Mouse (Mus musculus) bone marrow macrophage, adult 2 months (primary cell): Measurements from ENCODE around the gene Avl9.

Experiments
- CTCF ChIP-seq: IDR thresholded peaks from 2 replicates; pipeline ENCODE4 v1.5.1; 2012; ENCODE audit warnings: low read depth, mild to moderate bottlenecking, low read length, moderate library complexity
- POLR2A ChIP-seq: IDR thresholded peaks from 2 replicates; pipeline ENCODE4 v1.6.1; 2012; ENCODE audit warnings: mild to moderate bottlenecking, low read depth, low read length, borderline replicate concordance

DNA sequence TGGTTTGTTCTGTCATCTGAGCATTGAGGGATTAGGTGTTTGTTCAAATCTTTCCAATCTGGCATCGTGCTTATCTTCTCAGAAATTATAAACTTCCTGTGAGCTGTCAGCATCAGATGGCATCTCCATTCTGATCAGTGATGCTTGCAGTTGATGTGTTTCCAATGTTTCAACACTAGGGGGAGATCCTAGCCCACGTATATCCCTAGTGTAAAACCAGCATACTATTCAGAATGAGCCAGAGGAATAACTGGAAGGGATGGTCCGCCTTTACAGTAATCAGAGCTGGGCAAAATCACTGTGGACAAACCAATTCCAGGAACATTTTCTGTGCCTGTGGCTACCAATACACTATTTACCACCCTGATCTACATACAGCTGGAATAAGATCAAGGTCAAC lies 94.0 kb downstream of the Avl9 start:
- TF ChIP-seq CTCF (no peak), POLR2A (no peak)
